Mouse (Mus musculus): ENCODE measurements around the gene Hist1h2ad. TPM values are rescaled to one million over a fixed set of nuclear protein-coding genes. Genes with fewer than 3 reads are reported as not detected.
"Not testable (repeated sequence)": the region's sequence is repeated elsewhere in the genome, so short reads cannot be mapped to it uniquely, and the experiment has no call there.

Gene Hist1h2ad
- total and polyA plus RNA-seq, 2 experiments, result 5.4 TPM; not detected in 1

- Histone ChIP-seq H3K9ac (ENCODE audit: low read depth, low read length) (no peak overlapping the region), H3K4me3 (ENCODE audit: insufficient read depth, low read depth, low read length) (no peak overlapping the region), H3K27ac (replicated peaks; ENCODE audit: insufficient read depth, low read depth, low read length) (no peak overlapping the region), H3K79me2 (ENCODE audit: control insufficient read depth, insufficient read depth, low read length) (no peaks in the 10 kb centered on the region), H3K4me1 (ENCODE audit: control insufficient read depth, insufficient read depth, low read length) (peaks cover 11% of the 10 kb centered on the region), H3K27me3 (ENCODE audit: control insufficient read depth, insufficient read depth, low read length) (no peaks in the 10 kb centered on the region), H3K36me3 (ENCODE audit: control insufficient read depth, insufficient read depth, low read length) (no peaks in the 10 kb centered on the region)
- DNase-seq (ENCODE audit: extremely low read depth, low read depth, low spot score), result peak; percentile 87
- TF ChIP-seq POLR2A (IDR thresholded peaks at IDR 0.05; ENCODE audit: extremely low read depth, insufficient read depth, low read length) (no peak), CTCF (IDR thresholded peaks at IDR 0.05; ENCODE audit: low read depth, low read length) (no peak)
- WGBS, result 1% methylated on average over 15 of the region's 15 CpGs
Observed at GRCm38 (mm10) chr13:23534368-23535131, 39.6 kb upstream of the Hist1h2ad start.

DNA sequence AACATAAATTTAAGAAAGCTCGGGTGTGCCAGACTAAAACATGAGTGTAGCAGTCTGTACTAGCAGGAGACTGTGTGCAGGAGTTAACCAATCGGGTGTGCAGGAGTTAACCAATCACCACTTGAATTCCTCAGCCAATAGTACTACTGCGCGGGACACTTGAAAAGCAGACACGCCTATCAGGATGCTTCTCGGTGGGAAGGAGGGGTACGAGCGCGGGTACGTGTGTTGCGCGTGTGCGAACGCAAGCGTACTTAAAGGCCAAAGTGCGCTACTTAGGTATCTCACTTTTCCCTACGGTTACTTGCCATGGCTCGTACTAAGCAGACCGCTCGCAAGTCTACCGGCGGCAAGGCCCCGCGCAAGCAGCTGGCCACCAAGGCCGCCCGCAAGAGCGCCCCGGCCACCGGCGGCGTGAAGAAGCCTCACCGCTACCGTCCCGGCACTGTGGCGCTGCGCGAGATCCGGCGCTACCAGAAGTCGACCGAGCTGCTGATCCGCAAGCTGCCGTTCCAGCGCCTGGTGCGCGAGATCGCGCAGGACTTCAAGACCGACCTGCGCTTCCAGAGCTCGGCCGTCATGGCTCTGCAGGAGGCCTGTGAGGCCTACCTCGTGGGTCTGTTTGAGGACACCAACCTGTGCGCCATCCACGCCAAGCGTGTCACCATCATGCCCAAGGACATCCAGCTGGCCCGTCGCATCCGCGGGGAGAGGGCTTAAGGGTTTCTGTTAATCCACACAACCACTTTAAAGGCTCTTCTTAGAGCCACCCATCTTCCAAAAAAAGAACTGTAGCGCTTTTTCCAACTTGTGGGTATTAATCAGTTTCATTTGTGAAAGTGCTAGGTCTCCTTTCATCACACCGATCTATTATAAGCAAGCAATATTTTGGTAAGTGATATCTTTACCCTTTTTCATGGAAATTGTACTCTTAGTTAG is 38.8 kb upstream of the Hist1h2ad start, which contains the start of gene Hist1h3g:
Gene Hist1h3g (plus strand): TSS at position 286 of the 939 bp plus-strand sequence.
- Histone ChIP-seq H3K4me3 (ENCODE audit: insufficient read depth, low read depth, low read length) (peak within 1 kb of the TSS; percentile 48), H3K4me1 (ENCODE audit: control insufficient read depth, insufficient read depth, low read length) (peaks cover 11% of the 10 kb centered on the region)
- H3K9ac ChIP-seq (ENCODE audit: low read depth, low read length); H3K27me3 ChIP-seq (ENCODE audit: control insufficient read depth, insufficient read depth, low read length); H3K36me3 ChIP-seq (ENCODE audit: control insufficient read depth, insufficient read depth, low read length); H3K27ac ChIP-seq (replicated peaks; ENCODE audit: insufficient read depth, low read depth, low read length); H3K79me2 ChIP-seq (ENCODE audit: control insufficient read depth, insufficient read depth, low read length): not testable (repeated sequence)
- 2% methylated on average over 49 of the region's 62 CpGs for WGBS
- peak; percentile 89 for DNase-seq (ENCODE audit: extremely low read depth, low read depth, low spot score)

DNA sequence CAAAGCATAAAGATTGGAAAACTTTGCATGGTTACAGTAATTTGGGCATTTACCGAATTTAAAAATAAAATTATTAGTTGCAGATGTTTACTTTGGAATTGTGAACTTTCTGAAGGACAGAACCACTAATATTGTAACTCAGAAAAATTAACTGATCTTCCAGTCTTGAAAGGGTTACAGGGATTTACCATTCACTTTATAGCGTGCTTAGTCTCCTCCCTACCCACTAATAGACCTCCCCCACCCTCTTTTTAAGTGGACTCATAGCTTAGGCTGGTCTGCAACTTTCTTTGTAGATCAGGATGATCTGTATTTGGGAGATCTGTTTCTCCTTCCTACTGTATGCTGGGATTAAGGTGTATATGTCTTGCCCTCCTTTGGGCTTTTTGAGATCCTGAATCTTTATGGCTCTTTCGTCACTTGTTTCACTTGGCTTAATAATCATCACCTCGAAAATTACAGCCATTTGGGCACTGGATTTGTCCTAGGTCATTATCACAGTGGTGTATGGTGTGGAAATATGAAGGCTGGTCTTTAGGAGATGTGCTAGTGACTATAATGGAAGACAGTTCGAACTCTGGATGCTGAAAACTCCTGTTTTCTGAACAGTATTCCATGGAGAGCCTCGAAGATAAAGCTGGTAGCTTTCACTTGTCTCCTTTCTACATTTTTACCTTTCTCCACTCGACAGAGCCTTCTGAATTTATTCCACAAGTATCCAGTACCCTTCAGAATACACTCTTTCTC is 37.9 kb upstream of the Hist1h2ad start:
- peaks cover 11% of the 10 kb centered on the region for H3K4me1 ChIP-seq (ENCODE audit: control insufficient read depth, insufficient read depth, low read length)
- no peaks in the 10 kb centered on the region for H3K79me2 ChIP-seq (ENCODE audit: control insufficient read depth, insufficient read depth, low read length)
- no peaks in the 10 kb centered on the region for H3K36me3 ChIP-seq (ENCODE audit: control insufficient read depth, insufficient read depth, low read length)
- no peak overlapping the region for H3K27ac ChIP-seq (replicated peaks; ENCODE audit: insufficient read depth, low read depth, low read length)
- no peak for TF ChIP-seq POLR2A (IDR thresholded peaks at IDR 0.05; ENCODE audit: extremely low read depth, insufficient read depth, low read length)
- TF ChIP-seq CTCF (IDR thresholded peaks at IDR 0.05; ENCODE audit: low read depth, low read length), result no peak
- WGBS, result 32% methylated on average over 7 of the region's 7 CpGs
- no peaks in the 10 kb centered on the region for H3K27me3 ChIP-seq (ENCODE audit: control insufficient read depth, insufficient read depth, low read length)
- DNase-seq (ENCODE audit: extremely low read depth, low read depth, low spot score), result no peak
- no peak overlapping the region for H3K4me3 ChIP-seq (ENCODE audit: insufficient read depth, low read depth, low read length)
- H3K9ac ChIP-seq (ENCODE audit: low read depth, low read length), result no peak overlapping the region

DNA sequence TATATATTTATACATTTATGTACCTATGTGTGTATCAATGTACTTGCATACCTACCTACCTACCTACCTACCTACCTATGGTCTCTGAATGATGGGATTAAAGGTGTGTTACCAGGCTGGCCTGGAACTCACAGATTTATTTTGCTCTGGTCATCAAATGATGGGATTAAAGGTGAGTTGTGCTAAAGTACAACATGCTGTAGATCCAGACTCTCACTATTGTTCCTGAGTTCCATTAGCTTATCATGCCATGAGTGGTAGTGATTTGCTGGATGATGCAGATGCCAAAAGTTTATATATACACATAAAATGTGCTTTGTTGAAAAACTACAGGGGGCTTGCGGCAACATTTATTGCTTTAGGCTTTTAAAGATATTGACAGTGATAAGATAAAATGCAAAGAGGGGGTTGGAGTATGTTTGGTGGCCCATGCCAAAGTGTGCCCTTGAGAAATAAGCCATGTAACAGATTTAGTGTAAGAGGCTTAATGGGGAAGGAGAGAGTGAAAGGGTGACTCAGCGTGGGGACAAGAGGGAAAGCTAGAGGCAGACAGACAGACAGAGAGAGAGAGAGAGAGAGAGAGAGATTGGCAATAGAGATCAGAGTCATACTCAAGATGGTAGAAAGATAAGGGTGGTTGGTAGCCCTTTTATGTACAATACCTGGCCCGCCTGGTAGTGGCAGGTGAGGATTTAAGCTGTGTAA is 37.0 kb upstream of the Hist1h2ad start:
- WGBS, result 89% methylated on average over 3 of the region's 3 CpGs
- no peaks in the 10 kb centered on the region for H3K79me2 ChIP-seq (ENCODE audit: control insufficient read depth, insufficient read depth, low read length)
- DNase-seq (ENCODE audit: extremely low read depth, low read depth, low spot score), result no peak
- H3K9ac ChIP-seq (ENCODE audit: low read depth, low read length), result no peak overlapping the region
- no peak for TF ChIP-seq POLR2A (IDR thresholded peaks at IDR 0.05; ENCODE audit: extremely low read depth, insufficient read depth, low read length)
- no peak for TF ChIP-seq CTCF (IDR thresholded peaks at IDR 0.05; ENCODE audit: low read depth, low read length)
- no peaks in the 10 kb centered on the region for H3K27me3 ChIP-seq (ENCODE audit: control insufficient read depth, insufficient read depth, low read length)
- H3K27ac ChIP-seq (replicated peaks; ENCODE audit: insufficient read depth, low read depth, low read length), result no peak overlapping the region
- no peaks in the 10 kb centered on the region for H3K36me3 ChIP-seq (ENCODE audit: control insufficient read depth, insufficient read depth, low read length)
- no peak overlapping the region for H3K4me3 ChIP-seq (ENCODE audit: insufficient read depth, low read depth, low read length)
- H3K4me1 ChIP-seq (ENCODE audit: control insufficient read depth, insufficient read depth, low read length), result peaks cover 11% of the 10 kb centered on the region

GRCm38 (mm10) chr13:23538249-23538648 is 35.9 kb upstream of the Hist1h2ad start:
- H3K4me3 ChIP-seq (ENCODE audit: insufficient read depth, low read depth, low read length), result no peak overlapping the region
- H3K9ac ChIP-seq (ENCODE audit: low read depth, low read length), result no peak overlapping the region
- no peak overlapping the region for H3K27ac ChIP-seq (replicated peaks; ENCODE audit: insufficient read depth, low read depth, low read length)

GRCm38 (mm10) chr13:23539821-23540220 is 34.4 kb upstream of the Hist1h2ad start:
- not testable (repeated sequence) for H3K4me1 ChIP-seq (ENCODE audit: control insufficient read depth, insufficient read depth, low read length); H3K36me3 ChIP-seq (ENCODE audit: control insufficient read depth, insufficient read depth, low read length); H3K4me3 ChIP-seq (ENCODE audit: insufficient read depth, low read depth, low read length); H3K9ac ChIP-seq (ENCODE audit: low read depth, low read length); H3K27ac ChIP-seq (replicated peaks; ENCODE audit: insufficient read depth, low read depth, low read length); DNase-seq (ENCODE audit: extremely low read depth, low read depth, low spot score); H3K27me3 ChIP-seq (ENCODE audit: control insufficient read depth, insufficient read depth, low read length); H3K79me2 ChIP-seq (ENCODE audit: control insufficient read depth, insufficient read depth, low read length)
- WGBS, result 93% methylated on average over 1 of the region's 1 CpGs

More at GRCm38 (mm10) chr13:23538249-23538648, 35.9 kb upstream of the Hist1h2ad start:
- no peaks in the 10 kb centered on the region for H3K27me3 ChIP-seq (ENCODE audit: control insufficient read depth, insufficient read depth, low read length)
- DNase-seq (ENCODE audit: extremely low read depth, low read depth, low spot score), result no peak
- H3K4me1 ChIP-seq (ENCODE audit: control insufficient read depth, insufficient read depth, low read length), result peaks cover 5% of the 10 kb centered on the region
- H3K79me2 ChIP-seq (ENCODE audit: control insufficient read depth, insufficient read depth, low read length), result no peaks in the 10 kb centered on the region
- TF ChIP-seq POLR2A (IDR thresholded peaks at IDR 0.05; ENCODE audit: extremely low read depth, insufficient read depth, low read length) (no peak), CTCF (IDR thresholded peaks at IDR 0.05; ENCODE audit: low read depth, low read length) (no peak)
- H3K36me3 ChIP-seq (ENCODE audit: control insufficient read depth, insufficient read depth, low read length), result no peaks in the 10 kb centered on the region
- WGBS, result 76% methylated on average over 5 of the region's 5 CpGs
